In the genomic region with DNA sequence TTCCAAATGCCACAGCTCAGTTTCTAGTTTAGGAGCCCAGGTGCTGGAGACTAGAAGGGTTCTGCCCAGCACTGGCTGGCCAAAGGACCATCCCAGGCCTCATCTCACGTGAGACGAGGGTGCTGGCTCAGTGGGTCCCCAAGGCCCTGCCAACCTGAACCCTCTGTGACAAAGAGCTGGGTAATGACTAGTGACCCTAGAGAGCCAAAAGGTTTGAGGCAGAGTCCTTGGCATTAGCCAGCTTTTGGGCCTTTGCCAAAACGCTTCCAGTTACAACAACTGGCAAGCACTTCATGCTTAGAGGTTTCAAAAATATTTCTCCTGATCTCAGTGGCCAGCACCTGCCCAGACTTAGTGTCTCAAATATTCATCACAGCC, we compare ENCODE assay signal across 11 mouse cellular contexts. TPM values are rescaled to one million over a fixed set of nuclear protein-coding genes. Genes with fewer than 3 reads are reported as not detected.
DNase-seq lines count a peak whose midpoint lies in the region; ATAC-seq and TF ChIP-seq lines count a peak whose summit lies in the region.
"Had no signal": no experiment of that assay in that cellular context is flagged by ENCODE, and none has a peak within 500 bp of the region (broad histone marks: within the 10 kb centered on the region; RNA-seq: fewer than 3 reads in every experiment).

No protein-coding gene starts in this region.

- peak; percentile 21 for DNase-seq in hindbrain, postnatal 0 days (ENCODE audit: low spot score)
- DNase-seq in hindbrain, embryonic 14.5 days (ENCODE audit: low spot score): no peak
- peak; percentile 42 for DNase-seq in 3134 (ENCODE audit: extremely low read depth, insufficient read length, low spot score)
- no peak for DNase-seq in ES-E14 (ENCODE audit: low read depth, low spot score)
- DNase-seq in gastrocnemius, postnatal 10 days: peak; percentile 61
- DNase-seq in layer of hippocampus, adult 2 months (ENCODE audit: low spot score in 2 of 2): no peak
- no peak for DNase-seq in retina, embryonic 14.5 days (ENCODE audit: low spot score)
- DNase-seq: spleen, adult 18-20 months; thymus, postnatal 36 days had no signal

- 27% methylated on average over 3 of the region's 3 CpGs for WGBS in hindbrain, postnatal 0 days
- 39% methylated on average over 3 of the region's 3 CpGs for WGBS in hindbrain, embryonic 14.5 days

- no peak overlapping the region for H3K4me2 ChIP-seq in hindbrain, postnatal 0 days (ENCODE audit: low read depth, low read length)
- no peak overlapping the region for H3K4me2 ChIP-seq in hindbrain, embryonic 14.5 days (replicated peaks)

- no peaks in the 10 kb centered on the region for H3K9me3 ChIP-seq in hindbrain, postnatal 0 days (ENCODE audit: low read length)
- no peaks in the 10 kb centered on the region for H3K9me3 ChIP-seq in hindbrain, embryonic 14.5 days (ENCODE audit: control insufficient read depth, low read length)
- H3K9me3 ChIP-seq in ES-E14 (ENCODE audit: control insufficient read depth, insufficient read depth, low read depth, low read length): no peaks in the 10 kb centered on the region

- in situ Hi-C loops in ES-E14 (cut with MboI; ENCODE audit: low sequenced_read_pairs in 2 of 2, unreplicated experiment in 2 of 2): no loop called here

- H3K27me3 ChIP-seq in hindbrain, postnatal 0 days (ENCODE audit: insufficient read depth, low read length): no peaks in the 10 kb centered on the region
- peaks cover 18% of the 10 kb centered on the region for H3K27me3 ChIP-seq in hindbrain, embryonic 14.5 days (ENCODE audit: control insufficient read depth, insufficient read depth, low read length)

- no peak overlapping the region for H3K9ac ChIP-seq in hindbrain, postnatal 0 days (replicated peaks; ENCODE audit: low read length)
- no peak overlapping the region for H3K9ac ChIP-seq in hindbrain, embryonic 14.5 days
- H3K9ac ChIP-seq in ES-E14 (ENCODE audit: insufficient read depth, low read depth, low read length, poor library complexity, severe bottlenecking): no peak overlapping the region

- no peak for ATAC-seq in hindbrain, postnatal 0 days
- no peak for ATAC-seq in hindbrain, embryonic 14.5 days (ENCODE audit: low FRiP score)

- H3K27ac ChIP-seq in hindbrain, postnatal 0 days: no peak overlapping the region
- no peak overlapping the region for H3K27ac ChIP-seq in hindbrain, embryonic 14.5 days
- H3K27ac ChIP-seq in ES-E14 (ENCODE audit: insufficient read depth, low read depth, low read length, poor library complexity, severe bottlenecking): peak overlapping the region; percentile 83; the same call in 1 of the 2 replicates
- no peak overlapping the region for H3K27ac ChIP-seq in layer of hippocampus, adult 2 months

- TF ChIP-seq CTCF in hindbrain, postnatal 0 days (IDR thresholded peaks at IDR 0.05; ENCODE audit: low read depth): no peak
- no peak for TF ChIP-seq CTCF in layer of hippocampus, adult 2 months (conservative IDR thresholded peaks at IDR 0.05)

- H3K4me1 ChIP-seq in hindbrain, postnatal 0 days (ENCODE audit: insufficient read depth, low read length): no peaks in the 10 kb centered on the region
- H3K4me1 ChIP-seq in hindbrain, embryonic 14.5 days (replicated peaks; ENCODE audit: control insufficient read depth, insufficient read depth, low read length): no peaks in the 10 kb centered on the region
- peaks cover 2 to 10% of the 10 kb centered on the region in 2 experiments; a peak in 2 of 4 replicates for H3K4me1 ChIP-seq in ES-E14 (ENCODE audit: control insufficient read depth in 2 of 2, insufficient read depth in 2 of 2, low read length in 2 of 2, poor library complexity in 1 of 2)

- no peaks in the 10 kb centered on the region for H3K36me3 ChIP-seq in hindbrain, postnatal 0 days (ENCODE audit: insufficient read depth, low read length)
- no peaks in the 10 kb centered on the region for H3K36me3 ChIP-seq in hindbrain, embryonic 14.5 days (replicated peaks; ENCODE audit: control insufficient read depth, insufficient read depth)
- peaks cover 2% of the 10 kb centered on the region for H3K36me3 ChIP-seq in ES-E14 (ENCODE audit: control insufficient read depth, insufficient read depth, low read length, poor library complexity, severe bottlenecking)

- H3K4me3 ChIP-seq in hindbrain, postnatal 0 days (ENCODE audit: low read length): no peak overlapping the region
- H3K4me3 ChIP-seq in hindbrain, embryonic 14.5 days (replicated peaks; ENCODE audit: low read length): no peak overlapping the region
- peak overlapping the region in 1 of 2 experiments; percentile 21; a peak in 1 of 4 replicates for H3K4me3 ChIP-seq in ES-E14 (ENCODE audit: insufficient read depth in 1 of 2, low read depth in 1 of 2, low read length in 2 of 2, poor library complexity in 1 of 2, severe bottlenecking in 1 of 2)
- H3K4me3 ChIP-seq in layer of hippocampus, adult 2 months: no peak overlapping the region

TF ChIP-seq in ES-E14, 5 proteins besides CTCF, POLR2A, EP300 and RAD21:
- no peak for TF ChIP-seq HCFC1 (IDR thresholded peaks at IDR 0.05; ENCODE audit: borderline replicate concordance, insufficient read depth, low read length)
- no peak for TF ChIP-seq CHD2 (IDR thresholded peaks at IDR 0.05; ENCODE audit: low read depth, low read length)
- TF ChIP-seq ZNF384 (IDR thresholded peaks at IDR 0.05; ENCODE audit: low read depth, low read length): no peak
- no peak for TF ChIP-seq MAFK (IDR thresholded peaks at IDR 0.05; ENCODE audit: insufficient read depth, low read depth, low read length)
- no peak for TF ChIP-seq ZC3H11A (IDR thresholded peaks at IDR 0.05; ENCODE audit: borderline replicate concordance, low read depth, low read length)

RNA-seq across cellular contexts. Expression of a gene that starts 0.9 kb away (rescaled TPM):
- not detected in 2 replicates for total RNA-seq in hindbrain, postnatal 0 days (2014; rRNA removed)
- not detected in 2 replicates for polyA plus RNA-seq in hindbrain, postnatal 0 days (2015; fragmentation: Nextera tagmentation; extraction: Ambion mirVana)
- polyA plus RNA-seq in hindbrain, embryonic 14.5 days (2014; fragmentation: Nextera tagmentation; extraction: Ambion mirVana): not detected in 2 replicates
- 6.9 and 7.5 TPM in 2 replicates for total RNA-seq in ES-E14 (2012; rRNA removed)
- total RNA-seq in gastrocnemius, postnatal 10 days (2021): 1 to 10 TPM in 1 of 2 experiments, under 1 TPM in 1; 0.92 to 1.7 TPM
- total RNA-seq in layer of hippocampus, adult 2 months (2021): not detected
- total RNA-seq: left cerebral cortex, postnatal 14 days; neutrophil, adult 5-6 weeks had no signal

RNA-seq across cellular contexts. Expression of a gene that starts 17.6 kb away (rescaled TPM):
- 2.1 and 3.2 TPM in 2 replicates for total RNA-seq in hindbrain, postnatal 0 days (2014; rRNA removed)
- polyA plus RNA-seq in hindbrain, postnatal 0 days (2015; fragmentation: Nextera tagmentation; extraction: Ambion mirVana): 3.9 and 4.0 TPM in 2 replicates
- 0.83 and 1.2 TPM in 2 replicates for polyA plus RNA-seq in hindbrain, embryonic 14.5 days (2014; fragmentation: Nextera tagmentation; extraction: Ambion mirVana)
- total RNA-seq in ES-E14 (2012; rRNA removed): 0.48 and 0.67 TPM in 2 replicates
- total RNA-seq in gastrocnemius, postnatal 10 days (2021): under 1 TPM; 0.54 to 0.65 TPM
- total RNA-seq in layer of hippocampus, adult 2 months (2021): under 1 TPM; 0.34 to 0.82 TPM
- total RNA-seq: neutrophil, adult 5-6 weeks had no signal

Comparison
In these comparisons a context has a peak if more than half of its experiments do, and no peak if none do; other contexts are left out.
1. DNase-seq: peak in hindbrain, postnatal 0 days (single experiment), 3134 (single experiment) and gastrocnemius, postnatal 10 days (single experiment); none in hindbrain, embryonic 14.5 days (single experiment), ES-E14 (single experiment), layer of hippocampus, adult 2 months (0 of 2) and retina, embryonic 14.5 days (single experiment).